Mouse (Mus musculus) neural tube, embryonic 11.5 days (tissue): ENCODE data around the gene Zfp563. TPM values are rescaled to one million over a fixed set of nuclear protein-coding genes. Genes with fewer than 3 reads are reported as not detected.

ENCODE experiments used
- ATAC-seq: fragments of 200-750 bp; cut with Nextera tagmentation; 2 replicates; pipeline ENCODE4 v1.8.0; 2017; ENCODE audit warnings: moderate number of reproducible peaks, mild to moderate bottlenecking, moderate TSS enrichment, moderate library complexity; ENCODE audit not compliant: insufficient read depth, low FRiP score, low TSS enrichment
- DNase-seq: peaks from one replicate; pipeline ENCODE4 v3.0.0-alpha.2; 2015; ENCODE audit warnings: low spot score
- H3K27ac ChIP-seq: fragments of 300-500 bp; sonication (generic); 2 replicates; pipeline ENCODE4 v1.5.1; 2014; ENCODE audit warnings: low read depth, mild to moderate bottlenecking, low read length
- H3K27me3 ChIP-seq: fragments of 300-500 bp; sonication (generic); 2 replicates; pipeline ENCODE4 v1.6.1; 2014; ENCODE audit warnings: mild to moderate bottlenecking, low read length, mixed read lengths; ENCODE audit not compliant: control insufficient read depth, insufficient read depth
- H3K36me3 ChIP-seq: fragments of 300-500 bp; sonication (generic); 2 replicates; pipeline ENCODE4 v1.6.1; 2014; ENCODE audit warnings: mild to moderate bottlenecking, low read length, moderate library complexity, mixed read lengths; ENCODE audit not compliant: control insufficient read depth, insufficient read depth
- H3K4me1 ChIP-seq: fragments of 300-500 bp; sonication (generic); 2 replicates; pipeline ENCODE4 v1.6.1; 2014; ENCODE audit warnings: low read length, mixed read lengths; ENCODE audit not compliant: control insufficient read depth, insufficient read depth
- H3K4me2 ChIP-seq: fragments of 300-500 bp; sonication (generic); 2 replicates; pipeline ENCODE4 v1.6.1; 2014; ENCODE audit warnings: low read depth, mild to moderate bottlenecking, moderate library complexity
- H3K4me3 ChIP-seq: fragments of 300-500 bp; sonication (generic); 2 replicates; pipeline ENCODE4 v1.5.1; 2014; ENCODE audit warnings: low read depth, low read length
- H3K9ac ChIP-seq: fragments of 300-500 bp; sonication (generic); 2 replicates; pipeline ENCODE4 v1.6.1; 2014; ENCODE audit warnings: mild to moderate bottlenecking, low read length
- H3K9me3 ChIP-seq: fragments of 300-500 bp; sonication (generic); 2 replicates; pipeline ENCODE4 v1.6.1; 2016; ENCODE audit warnings: low read length; ENCODE audit not compliant: control insufficient read depth
- WGBS: fragments of 180-500 bp; shearing (Covaris S2); extraction: QIAGEN DNeasy Blood & Tissue Kit; methylation state at CpG from one replicate; pipeline ENCODE4 v1.1.7; 2014; 5-methylcytosine and 5-hydroxymethylcytosine counted together
- polyA plus RNA-seq: library from polyadenylated mRNA; unstranded; fragments of >200 nt; fragmentation: Nextera tagmentation; extraction: Ambion mirVana; gene quantifications from 2 replicates; pipeline ENCODE4 v1.2.1, GENCODE M21; 2014

Zfp563 gene
- polyA plus RNA-seq, 1 experiment from 2014 or later: 11.9 TPM

- no peak overlapping the region for H3K27ac ChIP-seq
- ATAC-seq (no peak), DNase-seq (no peak)
- no peaks in the 10 kb centered on the region for H3K36me3 ChIP-seq
- H3K4me2 ChIP-seq: no peak overlapping the region
- WGBS: 59% methylated on average over 2 of the region's 2 CpGs
- H3K4me1 ChIP-seq: no peaks in the 10 kb centered on the region
- no peaks in the 10 kb centered on the region for H3K9me3 ChIP-seq
- no peak overlapping the region for H3K9ac ChIP-seq
- no peaks in the 10 kb centered on the region for H3K27me3 ChIP-seq
- no peak overlapping the region for H3K4me3 ChIP-seq
Observed at GRCm38 (mm10) chr17:33126257-33126656, 37.1 kb downstream of the Zfp563 start.

GRCm38 (mm10) chr17:33139261-33139820 is 50.2 kb downstream of the Zfp563 start, which contains the start of gene Morc2b:
TSS of gene Morc2b (minus strand) at chr17:33139683.
- Histone ChIP-seq H3K4me2 (no peak within 1 kb of the TSS), H3K4me1 (no peaks in the 10 kb centered on the region), H3K27ac (no peak within 1 kb of the TSS), H3K4me3 (no peak within 1 kb of the TSS), H3K9me3 (no peaks in the 10 kb centered on the region), H3K9ac (no peak within 1 kb of the TSS), H3K36me3 (no peaks in the 10 kb centered on the region), H3K27me3 (no peaks in the 10 kb centered on the region)
- WGBS: 67% methylated on average over 18 of the region's 18 CpGs
- DNase-seq (no peak), ATAC-seq (no peak)

Other genes starting within 250 kb of the Zfp563 start
- 9.0 and 9.8 TPM in 2 replicates for gene Zfp870, start 197.7 kb upstream of the Zfp563 start, polyA plus RNA-seq
- not detected in 2 replicates for gene Cyp4f14, start 172.0 kb upstream of the Zfp563 start, polyA plus RNA-seq
- gene Cyp4f13, start 141.9 kb upstream of the Zfp563 start, polyA plus RNA-seq: 2.6 and 3.0 TPM in 2 replicates
- gene Zfp472, start 123.5 kb upstream of the Zfp563 start, polyA plus RNA-seq: 13.1 and 13.7 TPM in 2 replicates
- 16.8 and 18.6 TPM in 2 replicates for gene Zfp952, start 96.2 kb upstream of the Zfp563 start, polyA plus RNA-seq
- 22.9 and 25.9 TPM in 2 replicates for gene Zfp763, start 55.9 kb upstream of the Zfp563 start, polyA plus RNA-seq
- gene 4921501E09Rik, start 21.3 kb upstream of the Zfp563 start, polyA plus RNA-seq: not detected in 2 replicates
- gene Morc2b, start 50.4 kb downstream of the Zfp563 start, polyA plus RNA-seq: 0.12 and 0.18 TPM in 2 replicates
- gene Olfr55, start 79.1 kb downstream of the Zfp563 start, polyA plus RNA-seq: 0.05 TPM in 1 of 2 replicates, not detected in the other
- gene Olfr239, start 102.0 kb downstream of the Zfp563 start, polyA plus RNA-seq: not detected in 2 replicates
- not detected in 2 replicates for gene Olfr1564, start 132.4 kb downstream of the Zfp563 start, polyA plus RNA-seq
- 20.6 and 22.8 TPM in 2 replicates for gene Zfp955a, start 165.8 kb downstream of the Zfp563 start, polyA plus RNA-seq
- 0.07 TPM in 1 of 2 replicates, not detected in the other for gene Olfr63, start 175.4 kb downstream of the Zfp563 start, polyA plus RNA-seq
- 9.5 and 10.3 TPM in 2 replicates for gene Zfp955b, start 200.2 kb downstream of the Zfp563 start, polyA plus RNA-seq